Mouse (Mus musculus): ENCODE results near the gene Daam1. TPM values are rescaled to one million over a fixed set of nuclear protein-coding genes. Genes with fewer than 3 reads are reported as not detected.

The Daam1 gene
- polyA plus RNA-seq, 2 experiments from 2014 or later = 1.9 to 2.0 TPM

- no peak for ATAC-seq
These were observed 105.8 kb downstream of the Daam1 start for GRCm38 (mm10) chr12:71936636-71937035.

- ATAC-seq = no peak
These were observed 107.6 kb downstream of the Daam1 start for GRCm38 (mm10) chr12:71938513-71938912.

GRCm38 (mm10) chr12:71941290-71941689, 110.4 kb downstream of the Daam1 start:
- ATAC-seq = no peak

DNA sequence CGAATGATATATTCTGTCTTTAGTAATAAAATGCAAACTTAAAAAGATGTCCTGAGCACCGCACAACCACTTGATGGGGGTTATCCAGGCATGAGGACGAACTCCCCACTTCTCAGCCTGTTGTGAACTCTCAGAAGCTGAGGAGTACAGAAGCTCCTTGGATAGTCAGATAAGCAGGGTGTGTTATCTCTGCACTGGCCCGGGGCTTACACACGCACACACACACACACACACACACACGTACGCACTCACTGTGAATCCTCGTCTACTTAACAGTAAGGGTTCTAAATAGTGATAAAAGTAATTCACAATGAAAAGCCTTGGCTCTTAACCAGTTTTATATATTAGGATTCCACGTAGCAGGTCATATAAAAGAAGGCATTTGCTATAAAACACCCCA, 112.2 kb downstream of the Daam1 start:
- no peak for ATAC-seq

- ATAC-seq = no peak
These were observed 112.8 kb downstream of the Daam1 start for GRCm38 (mm10) chr12:71943646-71944045.

DNA sequence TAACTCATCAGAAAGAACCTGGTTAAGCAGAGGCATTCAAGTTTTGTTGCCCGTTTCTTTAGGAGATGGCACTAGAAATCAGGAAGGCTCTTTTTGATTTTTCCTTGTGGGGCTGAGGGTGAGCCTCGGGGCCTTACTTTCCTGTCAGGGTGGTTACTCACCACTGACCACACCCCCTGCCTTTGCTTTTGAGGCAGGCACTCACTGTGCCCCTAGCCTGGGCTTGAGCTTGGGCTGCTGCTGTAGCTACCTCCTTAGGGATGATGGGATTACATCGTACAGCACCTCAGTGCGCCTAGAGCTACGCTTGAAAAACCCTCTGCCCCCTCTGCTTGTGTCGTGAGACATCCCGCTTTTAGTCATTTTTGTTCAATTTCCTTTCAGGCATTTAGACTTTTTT, 115.0 kb downstream of the Daam1 start:
- ATAC-seq = no peak

DNA sequence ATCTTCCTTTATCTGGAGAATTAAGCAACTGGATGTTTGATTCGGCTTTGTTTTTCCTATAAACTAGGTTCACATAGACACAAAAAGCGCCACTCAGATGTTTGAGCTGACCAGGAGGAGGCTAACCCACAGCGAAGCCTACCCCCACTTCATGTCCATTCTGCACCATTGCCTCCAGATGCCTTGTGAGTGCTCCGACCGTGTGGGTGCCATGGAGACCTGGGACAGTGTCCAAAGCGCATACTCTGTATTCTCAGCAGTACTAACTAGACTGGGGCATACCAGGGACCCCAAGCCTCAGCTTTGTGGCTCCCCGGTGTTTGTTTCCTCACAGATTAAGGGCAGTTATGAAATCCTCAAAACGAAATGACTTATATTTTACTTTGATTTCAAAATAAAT, 115.6 kb downstream of the Daam1 start:
- no peak for ATAC-seq

DNA sequence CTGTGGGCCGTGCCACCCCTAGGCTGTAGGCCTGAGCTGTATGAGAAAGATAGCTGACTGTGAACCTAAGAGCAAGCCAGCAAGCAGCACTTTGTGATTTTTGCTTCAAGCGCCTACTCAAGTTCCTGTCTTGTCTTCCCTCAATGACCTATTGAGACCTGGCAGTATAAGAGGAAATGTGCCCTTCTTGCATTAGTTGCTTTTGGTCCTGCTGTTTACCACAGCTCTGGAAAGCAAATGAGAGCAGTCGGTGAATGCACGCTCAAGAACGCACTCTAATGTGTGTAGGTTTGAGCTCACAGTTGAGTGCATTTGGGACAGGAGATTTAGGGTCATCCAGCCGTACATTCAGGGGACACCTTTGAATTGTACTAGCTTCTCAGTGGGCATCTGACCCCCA, 118.1 kb downstream of the Daam1 start:
- ATAC-seq = no peak

- ATAC-seq = no peak
These were observed 118.7 kb downstream of the Daam1 start for GRCm38 (mm10) chr12:71949606-71950005.

DNA sequence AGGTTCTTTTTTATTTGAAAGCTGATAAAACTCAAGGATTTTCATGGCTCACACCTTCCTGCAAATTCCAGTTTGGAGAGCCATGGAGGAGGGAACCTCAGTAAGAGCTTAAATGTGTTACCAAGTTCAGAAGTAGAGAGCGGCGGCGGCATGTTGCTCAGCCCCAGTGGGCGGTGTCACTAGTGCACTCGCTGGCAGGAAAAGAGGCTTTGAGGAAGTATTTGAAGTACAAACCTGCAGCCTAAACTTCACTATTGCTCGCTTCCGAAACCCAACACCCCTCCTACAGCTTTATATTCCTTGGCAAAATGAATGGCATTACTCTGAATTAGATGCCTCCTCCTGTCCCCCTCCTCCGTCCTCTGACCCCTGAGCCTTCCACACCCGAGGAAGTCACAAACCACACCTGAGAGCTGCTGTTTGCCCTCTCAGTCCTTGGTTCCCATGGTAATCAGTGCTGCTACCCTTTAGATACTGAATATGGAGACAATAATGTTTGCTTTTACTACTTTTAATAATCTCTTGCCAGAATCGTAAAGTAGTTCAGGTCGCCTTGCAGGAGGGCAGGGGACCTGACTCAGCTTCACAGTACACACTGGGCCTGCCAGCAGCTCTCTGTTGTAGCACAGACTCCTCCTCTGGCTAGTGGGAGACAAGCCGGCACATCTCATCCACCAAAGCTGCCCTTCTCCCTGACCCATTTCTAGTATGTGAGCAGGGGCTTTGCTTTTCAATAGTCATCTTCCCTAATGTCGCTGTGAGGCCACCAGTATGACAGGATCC, 119.4 kb downstream of the Daam1 start:
- ATAC-seq = peak; percentile 66

GRCm38 (mm10) chr12:71954180-71954935, 123.5 kb downstream of the Daam1 start:
- ATAC-seq = no peak

DNA sequence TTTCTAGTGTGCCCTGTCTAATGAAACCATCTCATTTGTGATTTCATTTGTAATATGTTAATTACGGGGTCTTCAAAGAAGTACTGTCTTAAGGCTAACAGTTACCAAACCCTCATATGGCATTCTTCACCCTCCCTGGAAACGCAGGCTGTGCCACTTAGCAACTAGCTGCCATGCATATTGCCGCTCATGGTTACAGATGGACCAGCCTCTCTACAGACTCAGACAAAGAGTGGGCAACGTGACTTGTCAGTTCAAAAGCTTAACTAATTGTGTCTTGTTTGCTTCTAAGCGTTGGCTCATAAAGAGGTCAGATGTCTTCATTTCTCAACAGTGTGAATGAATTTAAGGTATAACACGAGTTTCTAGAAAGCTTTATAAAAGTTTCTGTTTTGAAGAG, 126.1 kb downstream of the Daam1 start:
- no peak for ATAC-seq

- no peak for ATAC-seq
These were observed 126.6 kb downstream of the Daam1 start for GRCm38 (mm10) chr12:71957496-71957895.

GRCm38 (mm10) chr12:71959351-71959991, 128.6 kb downstream of the Daam1 start:
- ATAC-seq = no peak

DNA sequence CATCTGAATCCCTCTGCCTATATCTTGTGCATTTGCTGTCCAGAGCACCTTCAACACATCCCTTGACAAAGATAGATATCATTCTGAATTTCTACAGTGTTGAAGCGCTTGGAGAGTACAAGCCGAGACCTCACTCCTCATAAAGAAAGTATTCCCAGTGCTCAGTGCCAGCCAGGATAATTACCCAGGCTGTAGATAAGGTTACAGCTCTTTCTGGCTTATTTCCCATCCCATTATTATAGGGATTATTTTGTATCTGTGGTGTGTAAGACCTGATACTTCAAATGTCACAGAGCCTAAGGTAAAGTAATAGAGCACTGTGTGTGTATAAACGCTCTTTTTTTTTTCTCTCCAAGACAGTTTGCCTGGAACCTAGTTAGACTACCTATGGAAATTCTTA, 130.8 kb downstream of the Daam1 start:
- ATAC-seq = no peak

GRCm38 (mm10) chr12:71962616-71963015, 131.7 kb downstream of the Daam1 start:
- no peak for ATAC-seq

DNA sequence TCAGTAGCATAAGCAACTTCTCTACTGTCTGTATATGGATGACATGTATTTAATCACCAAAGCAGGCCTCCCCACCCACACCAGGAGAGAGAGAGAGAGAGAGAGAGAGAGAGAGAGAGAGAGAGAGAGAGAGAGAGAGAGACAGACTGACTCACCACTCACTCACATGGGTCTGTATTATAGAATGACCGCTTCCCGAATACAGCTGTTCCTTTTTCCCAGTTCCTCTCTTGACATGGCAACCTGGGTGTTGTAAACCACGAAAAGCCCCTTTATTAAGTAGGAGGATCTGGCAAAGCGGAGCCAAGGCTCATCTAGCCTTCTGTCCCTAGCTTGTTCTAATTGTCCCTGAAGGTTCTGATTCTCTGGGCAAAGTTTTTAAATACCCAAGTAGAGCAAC, 137.7 kb downstream of the Daam1 start:
- no peak for ATAC-seq

DNA sequence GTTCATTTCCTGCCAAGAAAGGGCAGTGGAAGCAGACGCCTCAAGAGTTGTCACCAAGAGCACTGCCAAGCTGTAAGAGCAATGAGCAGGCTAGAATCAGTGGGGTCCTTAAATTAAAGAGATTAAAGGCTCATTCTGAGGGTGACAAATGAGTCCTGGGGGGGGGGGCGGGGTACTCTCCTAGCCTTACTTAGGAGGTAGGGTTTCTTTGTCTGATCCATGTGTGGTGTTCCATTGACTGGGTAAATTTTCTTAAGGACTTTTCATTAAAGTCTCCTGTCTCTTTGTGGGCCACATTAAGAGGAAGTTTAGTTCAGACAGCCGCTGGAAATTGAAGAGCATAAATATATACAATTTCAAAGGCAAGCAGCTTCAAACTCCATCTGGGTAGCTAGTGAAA, 138.1 kb downstream of the Daam1 start:
- ATAC-seq = no peak

- no peak for ATAC-seq
These were observed 138.6 kb downstream of the Daam1 start for GRCm38 (mm10) chr12:71969439-71969838.

DNA sequence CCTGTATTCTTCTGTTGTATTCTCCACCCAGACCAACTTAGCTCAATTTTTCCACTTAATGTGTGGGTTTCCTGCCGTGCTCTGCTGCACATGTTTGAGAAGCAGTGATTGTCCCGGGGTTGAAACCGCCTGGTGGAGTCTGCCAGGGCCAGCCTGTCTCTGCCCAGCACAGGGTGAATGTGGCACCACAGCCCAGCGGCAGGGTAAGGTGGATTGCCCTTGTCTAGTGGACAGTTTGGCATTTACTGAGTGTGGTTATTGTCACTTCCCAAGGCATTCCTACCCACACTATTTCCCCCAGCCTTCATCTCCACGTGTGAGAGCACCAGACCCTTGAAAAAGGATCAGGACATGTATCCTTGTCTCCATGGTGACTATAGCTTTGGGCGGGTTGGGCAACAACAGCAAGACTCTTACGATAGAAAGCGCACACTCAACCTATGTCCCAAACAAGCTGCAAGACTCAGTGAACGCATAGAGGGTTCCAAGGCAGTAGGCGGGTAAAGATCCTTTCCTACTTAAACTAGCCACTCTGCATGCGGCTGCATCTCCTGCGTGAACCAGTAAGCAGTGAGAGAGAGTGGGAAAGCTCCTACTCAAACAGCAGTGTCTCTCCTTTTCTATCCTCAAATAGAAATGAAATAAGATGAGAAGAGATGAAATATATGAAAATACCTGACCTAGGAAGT, 139.2 kb downstream of the Daam1 start:
- no peak for ATAC-seq

DNA sequence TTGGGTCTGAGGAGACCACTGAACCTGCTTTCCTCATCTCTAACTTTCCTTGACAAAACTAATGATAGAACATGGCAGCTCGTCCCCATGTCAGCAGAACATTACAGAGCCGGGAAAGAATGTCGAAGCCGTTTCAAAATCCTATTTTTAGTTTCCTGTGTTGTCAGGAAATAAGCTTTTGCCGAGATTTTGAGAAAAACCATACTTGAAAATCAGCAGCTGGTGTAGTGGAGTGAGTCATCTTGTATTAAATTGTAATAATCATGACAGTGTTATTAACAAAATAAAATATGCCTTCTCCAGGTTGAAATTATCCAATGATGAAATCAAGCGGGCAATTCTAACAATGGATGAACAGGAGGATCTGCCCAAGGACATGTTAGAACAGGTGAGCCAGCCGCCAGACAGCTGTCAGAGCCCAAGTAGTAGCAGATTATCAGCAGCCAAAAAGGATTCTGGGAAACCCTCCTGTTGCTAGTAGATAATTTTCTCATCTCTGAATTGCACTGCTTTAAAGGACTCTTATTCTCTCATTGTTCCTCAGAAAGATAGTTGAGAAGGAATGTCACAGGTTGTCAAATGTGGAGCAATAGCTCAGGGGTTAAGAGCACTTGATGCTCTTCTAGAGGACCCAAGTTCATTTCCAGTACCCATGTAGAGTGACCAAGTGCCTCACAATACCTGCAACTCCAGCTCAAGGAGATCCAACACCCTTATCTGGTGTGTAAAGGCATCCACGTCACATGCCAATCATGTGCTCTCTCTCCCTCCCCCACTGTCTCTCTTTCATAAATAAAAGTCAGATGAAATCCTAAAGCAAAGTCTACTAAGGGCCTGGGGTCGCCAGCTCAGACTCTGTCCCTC, 140.1 kb downstream of the Daam1 start:
- ATAC-seq = no peak

- ATAC-seq = no peak
These were observed 141.2 kb downstream of the Daam1 start for GRCm38 (mm10) chr12:71972126-71972525.

Data from activated CD4-positive, CD25-positive, alpha-beta regulatory T cell, adult 4 months (primary cell).